Mouse (Mus musculus): ENCODE data around the gene H2-DMb1.

DNA sequence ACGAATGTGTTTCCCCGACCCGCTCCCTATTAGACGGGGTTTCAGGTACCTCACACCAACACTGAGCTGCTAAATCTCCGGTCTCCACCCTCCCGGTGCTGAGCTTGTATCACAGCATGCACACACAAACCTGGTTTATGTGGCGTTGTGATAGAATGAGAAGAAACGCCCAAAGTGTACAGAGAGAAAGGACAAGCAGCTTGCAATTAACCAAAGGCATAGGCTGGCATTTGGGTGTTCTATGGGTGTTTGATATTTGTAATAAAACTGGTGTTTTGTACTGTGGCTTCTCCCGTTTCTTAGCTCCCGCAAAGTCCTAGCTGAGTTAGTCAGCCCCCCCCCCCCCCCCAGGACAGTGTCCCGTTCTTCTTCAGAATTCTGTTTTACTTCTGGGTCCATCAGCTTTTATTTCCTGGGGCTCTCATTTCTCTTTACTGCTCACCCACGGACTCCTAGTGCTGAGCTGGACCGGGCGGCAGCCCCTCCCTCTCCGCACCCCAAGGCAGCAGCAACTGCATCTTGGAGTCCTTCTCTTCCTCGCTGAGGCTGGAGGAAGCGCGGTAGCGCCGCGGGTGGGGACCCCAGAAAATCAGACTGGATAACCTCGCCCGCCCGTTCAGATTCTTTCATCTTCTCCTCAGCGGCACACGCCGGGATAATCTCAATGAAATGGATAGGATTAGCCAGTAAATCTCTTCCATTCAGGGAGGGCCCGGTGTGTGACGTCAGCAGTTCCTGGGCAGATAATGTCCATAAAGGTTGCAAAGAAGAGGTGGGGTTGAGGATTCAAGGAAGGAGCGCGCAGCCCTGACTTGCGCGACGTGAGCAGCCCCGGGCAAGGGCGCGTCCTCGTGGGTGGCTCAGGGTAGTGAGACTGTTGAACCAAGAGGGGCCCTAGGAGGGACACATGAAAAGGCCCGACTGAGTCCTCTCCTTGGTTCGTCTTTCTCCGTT lies 44.3 kb downstream of the H2-DMb1 start, which contains the start of gene Psmb8:
- no peak for TF ChIP-seq CTCF (IDR thresholded peaks at IDR 0.05; ENCODE audit: control insufficient read depth, insufficient read depth, insufficient read length)
- no peak for TF ChIP-seq MAX (IDR thresholded peaks at IDR 0.05)
- no peak for TF ChIP-seq USF1 (IDR thresholded peaks at IDR 0.05; ENCODE audit: low read depth)
- TF ChIP-seq CEBPB (IDR thresholded peaks at IDR 0.05; ENCODE audit: low read depth), result no peak
- TF ChIP-seq MYOD1 (IDR thresholded peaks at IDR 0.05; ENCODE audit: control insufficient read depth, insufficient read length, low read depth), result no peak

All from C2C12 (cell line).